ENCODE assay signal across 20 mouse cellular contexts in genomic region chr5:34806038-34806437, GRCm38 (mm10). TPM values are rescaled to one million over a fixed set of nuclear protein-coding genes. Genes with fewer than 3 reads are reported as not detected.
DNase-seq lines count a peak whose midpoint lies in the region; ATAC-seq and TF ChIP-seq lines count a peak whose summit lies in the region.
"Had no signal": no experiment of that assay in that cellular context is flagged by ENCODE, and none has a peak within 500 bp of the region (broad histone marks: within the 10 kb centered on the region; RNA-seq: fewer than 3 reads in every experiment).

No protein-coding gene starts in this region.

- WGBS in forebrain, postnatal 0 days: 96% methylated on average over 1 of the region's 1 CpGs
- WGBS in forebrain, embryonic 13.5 days: 96% methylated on average over 1 of the region's 1 CpGs

- H3K9ac ChIP-seq in forebrain, postnatal 0 days: no peak overlapping the region
- no peak overlapping the region for H3K9ac ChIP-seq in forebrain, embryonic 13.5 days
- no peak overlapping the region for H3K9ac ChIP-seq in CH12.LX (ENCODE audit: insufficient read depth, low read depth)
- H3K9ac ChIP-seq: hindbrain, embryonic 13.5 days; kidney, embryonic 15.5 days; lung, embryonic 15.5 days; midbrain, embryonic 13.5 days; neural tube, embryonic 13.5 days had no signal

- no peak overlapping the region for H3K27ac ChIP-seq in forebrain, postnatal 0 days (ENCODE audit: low read depth, low read length)
- no peak overlapping the region for H3K27ac ChIP-seq in forebrain, embryonic 13.5 days
- H3K27ac ChIP-seq in left cerebral cortex, adult 2 months: no peak overlapping the region
- H3K27ac ChIP-seq in CH12.LX (ENCODE audit: insufficient read depth, low read depth): no peak overlapping the region
- H3K27ac ChIP-seq: forebrain, embryonic 10.5 days; heart, embryonic 10.5 days; hindbrain, embryonic 13.5 days; kidney, embryonic 15.5 days; lung, embryonic 15.5 days; midbrain, embryonic 13.5 days; neural tube, embryonic 13.5 days had no signal

- H3K79me2 ChIP-seq in CH12.LX (replicated peaks; ENCODE audit: control insufficient read depth, extremely low read depth, insufficient read depth, poor library complexity, severe bottlenecking): no peaks in the 10 kb centered on the region

- no peaks in the 10 kb centered on the region for H3K4me1 ChIP-seq in forebrain, postnatal 0 days (ENCODE audit: insufficient read depth)
- H3K4me1 ChIP-seq in forebrain, embryonic 13.5 days: no peaks in the 10 kb centered on the region
- no peaks in the 10 kb centered on the region for H3K4me1 ChIP-seq in CH12.LX (ENCODE audit: control insufficient read depth in 1 of 2, insufficient read depth in 2 of 2)
- H3K4me1 ChIP-seq: forebrain, embryonic 10.5 days; heart, embryonic 10.5 days; hindbrain, embryonic 13.5 days; kidney, embryonic 15.5 days; lung, embryonic 15.5 days; midbrain, embryonic 13.5 days; neural tube, embryonic 13.5 days had no signal

- no peak for TF ChIP-seq POLR2A in CH12.LX (IDR thresholded peaks at IDR 0.05; ENCODE audit: low read depth, low read length)

- no peak for TF ChIP-seq EP300 in CH12.LX (IDR thresholded peaks at IDR 0.05; ENCODE audit: low read length)

- H3K36me3 ChIP-seq in forebrain, postnatal 0 days (ENCODE audit: insufficient read depth): peaks cover 40% of the 10 kb centered on the region
- peaks cover 55% of the 10 kb centered on the region for H3K36me3 ChIP-seq in forebrain, embryonic 13.5 days (ENCODE audit: poor library complexity, severe bottlenecking)
- peaks cover 33 to 70% of the 10 kb centered on the region in 2 experiments for H3K36me3 ChIP-seq in CH12.LX (replicated peaks in 1 of 2; ENCODE audit: control insufficient read depth in 1 of 2, insufficient read depth in 1 of 2, low read length in 1 of 2)

- no peak for DNase-seq in forebrain, postnatal 0 days
- no peak for DNase-seq in left cerebral cortex, adult 2 months (ENCODE audit: extremely low spot score in 1 of 2, low spot score in 2 of 2)
- DNase-seq in left cerebral cortex, adult 9 months (ENCODE audit: low spot score in 2 of 2): no peak
- DNase-seq in CH12.LX (ENCODE audit: extremely low read depth): no peak
- peak; percentile 17 for DNase-seq in ZHBTc4 (ENCODE audit: low read depth, low spot score)
- no peak for DNase-seq in adrenal gland, adult 8-10 months
- no peak for DNase-seq in adrenal gland, adult 2 months
- DNase-seq: cerebellum, adult 2 months; gastrocnemius, postnatal 25 days; heart, postnatal 10 days; left cerebral cortex, postnatal 4 days; thymus, postnatal 25 days had no signal

- TF ChIP-seq RAD21 in CH12.LX (IDR thresholded peaks at IDR 0.05; ENCODE audit: low read depth, low read length): no peak; the same call in 1 of the 2 replicates

- H3K9me3 ChIP-seq in forebrain, postnatal 0 days (ENCODE audit: low read length): no peaks in the 10 kb centered on the region
- H3K9me3 ChIP-seq in forebrain, embryonic 13.5 days (replicated peaks): no peaks in the 10 kb centered on the region
- no peaks in the 10 kb centered on the region for H3K9me3 ChIP-seq in CH12.LX (replicated peaks; ENCODE audit: low read length)
- H3K9me3 ChIP-seq: forebrain, embryonic 10.5 days; heart, embryonic 10.5 days; hindbrain, embryonic 13.5 days; kidney, embryonic 15.5 days; lung, embryonic 15.5 days; midbrain, embryonic 13.5 days; neural tube, embryonic 13.5 days had no signal

- intact Hi-C loops in left cerebral cortex, adult 2 months (cut with DNase I): no loop called here

- H3K4me2 ChIP-seq in forebrain, postnatal 0 days (ENCODE audit: low read depth): no peak overlapping the region
- H3K4me2 ChIP-seq in forebrain, embryonic 13.5 days: no peak overlapping the region
- H3K4me2 ChIP-seq in CH12.LX (ENCODE audit: insufficient read depth, low read depth, poor library complexity, severe bottlenecking): no peak overlapping the region
- H3K4me2 ChIP-seq: hindbrain, embryonic 13.5 days; kidney, embryonic 15.5 days; lung, embryonic 15.5 days; midbrain, embryonic 13.5 days; neural tube, embryonic 13.5 days had no signal

- no peak for ATAC-seq in forebrain, postnatal 0 days
- ATAC-seq in forebrain, embryonic 13.5 days: no peak
- ATAC-seq: midbrain, embryonic 13.5 days had no signal

- in situ Hi-C loops in CH12.LX (cut with MboI; ENCODE audit: low pct_ligation_motif_present, low pct_unique_long_range_greater_than_20kb, low sequenced_read_pairs): no loop called here

- TF ChIP-seq CTCF in forebrain, postnatal 0 days (IDR thresholded peaks at IDR 0.05; ENCODE audit: low read depth): peak; percentile 39; the same call in 1 of the 2 replicates
- TF ChIP-seq CTCF in left cerebral cortex, adult 2 months (IDR thresholded peaks at IDR 0.05): peak; percentile 34
- TF ChIP-seq CTCF in CH12.LX (conservative IDR thresholded peaks at IDR 0.05 in 1 of 2, IDR thresholded peaks at IDR 0.05 in 1 of 2; ENCODE audit: low read depth in 2 of 2, low read length in 2 of 2): peak in 1 of 2 experiments; percentile 46; a peak in 2 of 4 replicates

- no peak overlapping the region for H3K4me3 ChIP-seq in forebrain, postnatal 0 days (ENCODE audit: low read depth, low read length)
- no peak overlapping the region for H3K4me3 ChIP-seq in forebrain, embryonic 13.5 days
- H3K4me3 ChIP-seq in left cerebral cortex, adult 2 months: no peak overlapping the region
- no peak overlapping the region for H3K4me3 ChIP-seq in CH12.LX (replicated peaks in 1 of 3; ENCODE audit: low read depth in 2 of 3, low read length in 2 of 3, poor library complexity in 1 of 3)
- H3K4me3 ChIP-seq: forebrain, embryonic 10.5 days; heart, embryonic 10.5 days; hindbrain, embryonic 13.5 days; kidney, embryonic 15.5 days; lung, embryonic 15.5 days; midbrain, embryonic 13.5 days; neural tube, embryonic 13.5 days had no signal

- dilution Hi-C loops in CH12.LX (cut with MboI; ENCODE audit: extremely low pct_ligation_motif_present, extremely low pct_unique_long_range_greater_than_20kb, low sequenced_read_pairs): no loop called here

- no peaks in the 10 kb centered on the region for H3K27me3 ChIP-seq in forebrain, postnatal 0 days (ENCODE audit: insufficient read depth, low read length)
- no peaks in the 10 kb centered on the region for H3K27me3 ChIP-seq in forebrain, embryonic 13.5 days
- H3K27me3 ChIP-seq in CH12.LX (replicated peaks): no peaks in the 10 kb centered on the region
- H3K27me3 ChIP-seq: hindbrain, embryonic 13.5 days; kidney, embryonic 15.5 days; lung, embryonic 15.5 days; midbrain, embryonic 13.5 days; neural tube, embryonic 13.5 days had no signal

TF ChIP-seq in CH12.LX, 34 proteins besides CTCF, POLR2A, EP300 and RAD21:
- TF ChIP-seq SMC3 (IDR thresholded peaks at IDR 0.05; ENCODE audit: low read depth, low read length) (peak; percentile 13; the same call in 1 of the 2 replicates), MXI1 (IDR thresholded peaks at IDR 0.05; ENCODE audit: low read depth, low read length) (no peak), KAT2A (IDR thresholded peaks at IDR 0.05; ENCODE audit: insufficient replicate concordance, low read length) (no peak)
TF ChIP-seq in CH12.LX: peak in this region for 1.

RNA-seq across cellular contexts. Expression of gene Htt, which starts 44.5 kb away (rescaled TPM):
- 26.9 and 33.6 TPM in 2 replicates for total RNA-seq in forebrain, postnatal 0 days (2014; rRNA removed)
- 2.0 and 4.1 TPM in 2 replicates for polyA plus RNA-seq in forebrain, postnatal 0 days (2015; fragmentation: Nextera tagmentation; extraction: Ambion mirVana)
- 13.1 and 16.4 TPM in 2 replicates for polyA plus RNA-seq in forebrain, embryonic 13.5 days (2015; fragmentation: Nextera tagmentation; extraction: Ambion mirVana)
- 10 to 100 TPM; 90.1 to 92.4 TPM for total RNA-seq in left cerebral cortex, adult 2 months (2021)
- total RNA-seq in CH12.LX (2012; rRNA removed) (18.1 and 18.7 TPM in 2 replicates), CH12.LX (2014; rRNA removed) (10.2 TPM in 2 replicates)
- polyA plus RNA-seq in CH12.LX (2012; ENCODE audit: insufficient read length, low read depth): 14.8 and 18.1 TPM in 2 replicates
- 10 to 100 TPM; 37.5 to 66.3 (median 47.0) TPM for total RNA-seq in adrenal gland, adult 8-10 months (2022)
- 10 to 100 TPM; 25.6 to 36.4 TPM for total RNA-seq in adrenal gland, adult 2 months (2021)
- polyA plus RNA-seq in adrenal gland, adult 2 months (2012; rRNA removed): 8.8 and 12.1 TPM in 2 replicates
